Mouse (Mus musculus) Patski (cell line): ENCODE measurements at regions not wholly inside any gene's neighbourhood (a gene's known extent, or its start where the extent isn't known, plus 50 kb on each side); places are given as distances from the start of the nearest gene placed in this dataset.
A peak's percentile ranks its signal among the peaks of the same experiment; 100 is the strongest.

Source experiments
- ATAC-seq: fragments of 100-300 bp; one replicate; pipeline ENCODE4 v1.8.0; 2021
- CTCF ChIA-PET: fragments of 350-600 bp; sonication (Branson Sonifier 250); formaldehyde crosslinking; loops from one replicate; lab custom pipeline; 2022; ENCODE audit warnings: inconsistent platforms; lab: Charles Lee
- POLR2A ChIA-PET: fragments of 350-600 bp; sonication (Branson Sonifier 250); formaldehyde crosslinking; loops from one replicate; lab custom pipeline; 2022; ENCODE audit warnings: antibody characterized with exemption, inconsistent platforms; lab: Charles Lee
- DNase-seq: peaks from one replicate; pipeline ENCODE4 v3.0.0-alpha.2; 2011; ENCODE audit warnings: low read depth, low spot score
- H3K27me3 ChIP-seq: fragments of 371-371 bp; one replicate; pipeline ENCODE4 v1.5.1; 2021
- CTCF ChIP-seq: fragments of 100-300 bp; IDR thresholded peaks from one replicate; pipeline ENCODE4 v1.5.1; 2021
- in situ Hi-C: fragments of 300-500 bp; cut with MboI; formaldehyde crosslinking; loops from 3 replicates; pipeline ENCODE4 v1.11.1; 2018; ENCODE audit warnings: low pct_unique_long_range_greater_than_20kb, mixed read lengths

- DNase-seq = no peak
- ChIA-PET CTCF (no interaction called here), POLR2A (no interaction called here)
- no peak for TF ChIP-seq CTCF
- no peak for ATAC-seq
- no peaks in the 10 kb centered on the region for H3K27me3 ChIP-seq
- in situ Hi-C loops = no loop called here
These were observed 300.2 kb upstream of the Mpdz start for GRCm38 (mm10) chr4:81742536-81743459.

GRCm38 (mm10) chr4:81734391-81734790 is 291.8 kb upstream of the Mpdz start:
- in situ Hi-C loops = no loop called here
- no peak for TF ChIP-seq CTCF
- ChIA-PET CTCF (interaction anchor here (0.8 kb wide), 1 partner anchor 14 kb away, joined by 3 read pairs; no protein-coding TSS in a partner anchor), POLR2A (no interaction called here)
- ATAC-seq (no peak), DNase-seq (no peak)
- H3K27me3 ChIP-seq = no peaks in the 10 kb centered on the region

DNA sequence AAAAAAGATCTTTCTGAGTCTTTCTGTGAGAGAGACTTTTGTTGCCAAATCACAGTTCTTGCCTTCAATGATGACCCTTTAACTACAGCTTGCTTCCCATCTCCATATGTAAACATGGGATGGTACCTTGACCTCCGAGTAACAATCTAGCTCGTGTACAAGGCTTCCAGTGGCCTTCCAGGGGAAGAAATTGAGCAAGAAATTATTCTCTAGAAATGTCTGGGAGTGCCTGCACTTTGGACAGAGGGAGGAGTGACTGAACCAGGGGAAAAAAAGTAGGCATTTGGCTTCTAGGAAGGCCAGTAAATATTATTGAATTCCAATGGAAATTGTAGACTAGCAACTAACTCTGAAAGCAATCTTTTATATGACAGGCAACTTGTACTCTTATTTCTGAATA is 287.8 kb upstream of the Mpdz start:
- H3K27me3 ChIP-seq = no peaks in the 10 kb centered on the region
- TF ChIP-seq CTCF = no peak
- ChIA-PET POLR2A (no interaction called here), CTCF (no interaction called here)
- ATAC-seq (no peak), DNase-seq (no peak)
- in situ Hi-C loops = no loop called here

DNA sequence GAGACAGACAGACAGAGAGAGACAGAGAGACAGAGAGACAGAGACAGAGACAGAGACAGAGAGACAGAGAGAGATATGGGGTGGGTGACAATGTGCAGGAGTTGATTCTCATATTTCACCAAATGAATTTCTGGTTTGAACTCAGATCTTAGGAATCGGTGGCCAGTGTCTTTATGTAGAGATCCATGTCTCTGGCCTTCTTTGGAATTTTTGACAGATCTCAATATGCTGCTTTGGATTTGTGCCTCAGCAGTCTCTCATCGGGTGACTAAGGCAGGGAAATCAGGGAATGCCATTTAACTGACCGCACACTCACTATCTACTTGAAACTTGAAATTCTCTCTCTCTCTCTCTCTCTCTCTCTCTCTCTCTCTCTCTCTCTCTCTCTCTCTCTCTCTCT is 286.3 kb upstream of the Mpdz start:
- ChIA-PET CTCF (no interaction called here), POLR2A (no interaction called here)
- ATAC-seq = no peak
- H3K27me3 ChIP-seq = no peaks in the 10 kb centered on the region
- DNase-seq = no peak
- in situ Hi-C loops = no loop called here
- no peak for TF ChIP-seq CTCF

- no peaks in the 10 kb centered on the region for H3K27me3 ChIP-seq
- ATAC-seq = no peak
- TF ChIP-seq CTCF = no peak
- in situ Hi-C loops = no loop called here
- no peak for DNase-seq
- ChIA-PET POLR2A (no interaction called here), CTCF (interaction anchor here (0.8 kb wide), 1 partner anchor 20 kb away, joined by 3 read pairs; no protein-coding TSS in a partner anchor)
These were observed 285.3 kb upstream of the Mpdz start for GRCm38 (mm10) chr4:81727735-81728581.

DNA sequence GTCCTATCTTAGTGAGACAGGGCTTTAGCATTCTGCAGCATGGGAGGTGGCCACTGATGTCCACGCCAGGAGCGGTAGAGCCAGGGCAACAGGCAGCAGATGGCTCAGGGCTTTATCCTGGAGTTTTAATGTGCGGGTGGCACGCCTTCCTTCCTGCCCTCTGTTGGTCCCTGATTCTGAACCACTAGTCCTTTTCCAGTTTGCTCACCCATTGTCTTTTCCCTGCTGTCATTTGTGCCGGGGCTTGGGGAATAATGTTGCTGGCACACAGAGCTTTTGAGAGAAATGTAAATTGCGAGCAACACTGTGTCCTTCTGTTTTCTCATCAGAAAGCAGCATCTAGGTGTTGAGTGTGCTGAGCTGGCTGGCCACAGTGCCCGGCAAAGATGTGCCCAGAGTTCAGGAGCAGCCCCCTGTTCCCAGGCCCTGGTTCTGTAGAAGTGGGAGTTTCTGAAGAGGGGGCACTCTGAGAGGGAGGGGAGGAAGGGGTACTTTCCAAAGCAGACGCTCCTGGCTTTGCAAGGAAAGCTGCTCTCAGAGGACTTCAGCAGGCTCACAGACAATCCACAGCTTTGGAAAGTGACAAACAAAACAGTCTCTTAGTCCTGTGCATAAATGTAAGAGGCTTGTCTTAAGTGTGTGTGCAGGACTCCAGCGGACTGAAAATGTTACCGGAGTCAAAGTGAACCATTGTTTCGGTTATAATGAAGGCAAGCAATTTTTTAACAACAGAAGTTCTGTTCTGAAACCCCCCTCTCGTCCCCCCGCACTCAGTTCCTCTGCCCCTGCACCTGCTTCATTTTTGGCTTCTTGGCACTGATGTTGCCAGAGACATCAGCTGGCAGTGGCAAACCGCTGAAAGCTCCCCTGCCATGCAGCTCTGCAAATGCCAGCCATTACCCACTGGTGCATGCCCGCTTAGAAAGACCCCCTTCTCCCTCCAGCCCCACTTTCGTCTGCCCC is 284.4 kb upstream of the Mpdz start:
- ChIA-PET CTCF (interaction anchor here (0.8 to 1.0 kb wide), 2 partner anchors 20 to 21 kb away, joined by 3 read pairs; no protein-coding TSS in a partner anchor), POLR2A (interaction anchor here (1.1 kb wide), 1 partner anchor 785 kb away, joined by 3 read pairs; no protein-coding TSS in a partner anchor)
- no peak for TF ChIP-seq CTCF
- no peak for ATAC-seq
- H3K27me3 ChIP-seq = no peaks in the 10 kb centered on the region
- no peak for DNase-seq
- in situ Hi-C loops = no loop called here

DNA sequence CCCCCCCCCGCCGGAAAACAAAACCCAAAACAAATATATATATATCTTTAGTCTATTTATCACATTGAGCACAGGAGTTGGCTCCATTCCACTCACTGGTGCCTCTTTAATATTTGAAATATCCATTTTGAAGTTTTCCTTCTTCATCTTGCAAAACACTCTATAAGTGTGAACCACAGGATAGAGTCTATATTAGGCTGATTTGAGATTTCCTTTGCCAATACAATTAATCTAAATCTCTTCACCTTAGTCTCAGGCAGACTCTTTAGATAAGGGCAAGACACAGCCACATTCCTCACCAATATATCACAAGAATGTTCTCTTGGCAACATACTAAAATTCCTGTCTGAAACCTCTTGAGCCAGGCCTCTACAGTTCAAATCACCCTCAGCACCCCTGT is 282.1 kb upstream of the Mpdz start:
- DNase-seq (no peak), ATAC-seq (no peak)
- ChIA-PET CTCF (no interaction called here), POLR2A (no interaction called here)
- in situ Hi-C loops = no loop called here
- no peak for TF ChIP-seq CTCF
- no peaks in the 10 kb centered on the region for H3K27me3 ChIP-seq

GRCm38 (mm10) chr4:81712378-81712777 is 269.8 kb upstream of the Mpdz start:
- TF ChIP-seq CTCF = no peak
- H3K27me3 ChIP-seq = no peaks in the 10 kb centered on the region
- ChIA-PET POLR2A (no interaction called here), CTCF (no interaction called here)
- ATAC-seq (no peak), DNase-seq (no peak)
- in situ Hi-C loops = no loop called here

GRCm38 (mm10) chr4:81695182-81695581 is 252.6 kb upstream of the Mpdz start:
- no peak for TF ChIP-seq CTCF
- CTCF ChIA-PET = no interaction called here
- POLR2A ChIA-PET = no interaction called here
- H3K27me3 ChIP-seq = no peaks in the 10 kb centered on the region
- in situ Hi-C loops = no loop called here
- DNase-seq (no peak), ATAC-seq (no peak)

- CTCF ChIA-PET = no interaction called here
- POLR2A ChIA-PET = no interaction called here
- DNase-seq (peak; percentile 66), ATAC-seq (peak; percentile 90)
- H3K27me3 ChIP-seq = no peaks in the 10 kb centered on the region
- no peak for TF ChIP-seq CTCF
- in situ Hi-C loops = no loop called here
These were observed 234.6 kb upstream of the Mpdz start for GRCm38 (mm10) chr4:81677205-81677604.
